ENCODE assay signal across 27 mouse cellular contexts in the genomic region with DNA sequence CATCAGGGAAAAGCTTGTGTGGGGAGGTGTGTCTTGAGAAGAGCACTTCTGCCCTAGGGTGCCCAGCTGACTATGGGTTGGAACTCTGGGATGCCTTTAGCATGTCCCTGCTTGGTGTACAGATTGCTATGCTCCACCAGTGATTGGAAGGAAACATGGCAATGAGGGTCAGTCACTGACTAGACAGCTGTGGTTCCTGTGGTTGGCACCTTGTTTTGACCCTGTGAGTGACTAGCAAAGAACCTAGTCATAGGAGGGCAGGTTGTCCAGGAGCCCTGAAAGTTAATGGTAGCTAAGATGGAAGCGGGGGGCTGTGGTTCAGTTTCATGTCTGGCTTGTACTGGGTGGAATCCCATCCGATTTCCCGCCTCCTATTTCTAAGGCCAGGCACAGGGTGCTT.
"Had no signal": no experiment of that assay in that cellular context is flagged by ENCODE, and none has a peak within 500 bp of the region (broad histone marks: within the 10 kb centered on the region; RNA-seq: fewer than 3 reads in every experiment).

No protein-coding gene starts in this region.

- H3K4me1 ChIP-seq: hindbrain, embryonic 10.5 days; hindbrain, embryonic 12.5 days; hindbrain, embryonic 13.5 days; hindbrain, embryonic 15.5 days had no signal

- H3K27ac ChIP-seq: heart, embryonic 10.5 days; heart, embryonic 13.5 days; heart, embryonic 15.5 days; hindbrain, embryonic 10.5 days; hindbrain, embryonic 12.5 days; hindbrain, embryonic 13.5 days; hindbrain, embryonic 14.5 days; hindbrain, embryonic 15.5 days; hindbrain, postnatal 0 days; intestine, embryonic 15.5 days; kidney, embryonic 15.5 days; kidney, postnatal 0 days; left cerebral cortex, adult 2 months had no signal

- H3K4me3 ChIP-seq: heart, embryonic 10.5 days; heart, embryonic 12.5 days; heart, embryonic 13.5 days; heart, embryonic 15.5 days; hindbrain, embryonic 10.5 days; hindbrain, embryonic 12.5 days; hindbrain, embryonic 13.5 days; hindbrain, embryonic 15.5 days; intestine, embryonic 15.5 days; kidney, embryonic 15.5 days; left cerebral cortex, adult 2 months had no signal

- H3K27me3 ChIP-seq: heart, embryonic 12.5 days; heart, embryonic 13.5 days; heart, embryonic 15.5 days; hindbrain, embryonic 12.5 days; hindbrain, embryonic 13.5 days; hindbrain, embryonic 15.5 days; intestine, embryonic 15.5 days; kidney, embryonic 15.5 days had no signal

- DNase-seq: heart, postnatal 10 days; heart, postnatal 14 days; heart, postnatal 36 days; heart, postnatal 4 days; kidney, adult 11 months; kidney, adult 18-20 months; kidney, adult 2 months; kidney, adult 8-10 months; kidney, adult 9 months; kidney, postnatal 10 days; kidney, postnatal 14 days; kidney, postnatal 36 days; kidney, postnatal 4 days had no signal
